Mouse (Mus musculus) ES-E14 (cell line): ENCODE measurements around the gene Egfl8. TPM values are rescaled to one million over a fixed set of nuclear protein-coding genes. Genes with fewer than 3 reads are reported as not detected.

Source experiments
- DNase-seq: peaks from one replicate; pipeline ENCODE4 v3.0.0-alpha.2; 2013; ENCODE audit warnings: low read depth, low spot score
- H3K27ac ChIP-seq: 2 replicates; pipeline ENCODE4 v1.5.1; 2012; ENCODE audit warnings: low read depth, mild to moderate bottlenecking, low read length, moderate library complexity, mixed read lengths; ENCODE audit not compliant: poor library complexity, insufficient read depth, severe bottlenecking
- H3K36me3 ChIP-seq: 2 replicates; pipeline ENCODE4 v1.6.1; 2012; ENCODE audit warnings: mild to moderate bottlenecking, low read length, moderate library complexity, mixed read lengths; ENCODE audit not compliant: control insufficient read depth, poor library complexity, insufficient read depth, severe bottlenecking
- H3K4me1 ChIP-seq, 2 experiments: fragments of 150-350 bp in 1 of 2; sonication (generic) in 1 of 2; 2 replicates each; pipeline ENCODE4 v1.6.1; 2012; ENCODE audit warnings: low read length in 2 of 2, mild to moderate bottlenecking in 1 of 2, mixed read lengths in 1 of 2; ENCODE audit not compliant: control insufficient read depth in 2 of 2, insufficient read depth in 2 of 2, poor library complexity in 1 of 2
- H3K4me3 ChIP-seq, 2 experiments: fragments of 150-350 bp in 1 of 2; sonication (generic) in 1 of 2; 2 replicates each; pipeline ENCODE4 v1.5.1; 2012; ENCODE audit warnings: low read length in 2 of 2, low read depth in 1 of 2, mild to moderate bottlenecking in 1 of 2, mixed read lengths in 1 of 2; ENCODE audit not compliant: insufficient read depth in 1 of 2, poor library complexity in 1 of 2, severe bottlenecking in 1 of 2
- H3K9ac ChIP-seq: 2 replicates; pipeline ENCODE4 v1.6.1; 2012; ENCODE audit warnings: low read depth, mild to moderate bottlenecking, low read length, mixed read lengths; ENCODE audit not compliant: poor library complexity, insufficient read depth, severe bottlenecking
- H3K9me3 ChIP-seq: fragments of 150-350 bp; sonication (generic); 2 replicates; pipeline ENCODE4 v1.6.1; 2012; ENCODE audit warnings: low read depth, mild to moderate bottlenecking, low read length; ENCODE audit not compliant: control insufficient read depth, insufficient read depth
- CHD2 ChIP-seq: IDR thresholded peaks from 2 replicates; pipeline ENCODE4 v1.6.1; 2014; ENCODE audit warnings: mild to moderate bottlenecking, low read depth, low read length, inconsistent platforms
- HCFC1 ChIP-seq: IDR thresholded peaks from 2 replicates; pipeline ENCODE4 v1.6.1; 2012; ENCODE audit warnings: low read length, inconsistent platforms, borderline replicate concordance; ENCODE audit not compliant: insufficient read depth
- MAFK ChIP-seq: IDR thresholded peaks from 2 replicates; pipeline ENCODE4 v1.6.1; 2014; ENCODE audit warnings: mild to moderate bottlenecking, low read depth, low read length, inconsistent platforms; ENCODE audit not compliant: insufficient read depth
- ZC3H11A ChIP-seq: IDR thresholded peaks from 2 replicates; pipeline ENCODE4 v1.6.1; 2012; ENCODE audit warnings: low read depth, mild to moderate bottlenecking, inconsistent platforms, low read length, borderline replicate concordance
- ZNF384 ChIP-seq: IDR thresholded peaks from 2 replicates; pipeline ENCODE4 v1.6.1; 2012; ENCODE audit warnings: low read depth, low read length, inconsistent platforms
- in situ Hi-C, 2 experiments: fragments of 600-800 bp; cut with MboI; formaldehyde crosslinking; loops; one replicate each; pipeline ENCODE4 v1.15.1; 2025; ENCODE audit warnings: low sequenced_read_pairs in 2 of 2, inconsistent platforms in 1 of 2; ENCODE audit not compliant: unreplicated experiment in 2 of 2
- total RNA-seq: library from RNA; depleted of rRNA; stranded (reverse); fragments of 300-350 nt; gene quantifications from 2 replicates; pipeline ENCODE4 v1.2.3, GENCODE M21; 2012; rRNA removed

The Egfl8 gene
- total RNA-seq, 1 experiment: 1.0 TPM

GRCm38 (mm10) chr17:34563354-34563753, 52.4 kb downstream of the Egfl8 start:
- H3K9ac ChIP-seq: peak overlapping the region; percentile 57
- in situ Hi-C loops: no loop called here

More at GRCm38 (mm10) chr17:34563354-34563753, 52.4 kb downstream of the Egfl8 start:
- H3K27ac ChIP-seq: peak overlapping the region; percentile 56; the same call in 1 of the 2 replicates
- H3K9me3 ChIP-seq: no peaks in the 10 kb centered on the region
- H3K36me3 ChIP-seq: peaks cover 2% of the 10 kb centered on the region; the same call in 1 of the 2 replicates
- no peak for TF ChIP-seq MAFK
- no peak for TF ChIP-seq ZC3H11A
- no peak for TF ChIP-seq HCFC1
- no peak for TF ChIP-seq CHD2
- TF ChIP-seq ZNF384: no peak
- no peak for DNase-seq
- H3K4me3 ChIP-seq: peak overlapping the region in 1 of 2 experiments; percentile 11; a peak in 1 of 4 replicates
- H3K4me1 ChIP-seq: peaks cover 16 to 32% of the 10 kb centered on the region in 2 experiments

Other genes starting within 250 kb of the Egfl8 start
- not detected in 2 replicates for gene Btnl1, start 238.8 kb downstream of the Egfl8 start, total RNA-seq
- gene BC051142, start 217.2 kb downstream of the Egfl8 start, total RNA-seq: not detected in 2 replicates
- not detected in 2 replicates for gene Btnl4, start 138.7 kb downstream of the Egfl8 start, total RNA-seq
- gene Btnl6, start 98.6 kb downstream of the Egfl8 start, total RNA-seq: not detected in 2 replicates
- 14.0 and 24.7 TPM in 2 replicates for gene Notch4, start 51.7 kb downstream of the Egfl8 start, total RNA-seq
- gene Gpsm3, start 26.2 kb downstream of the Egfl8 start, total RNA-seq: 4.9 and 5.8 TPM in 2 replicates
- 36.0 and 47.2 TPM in 2 replicates for gene Pbx2, start 24.7 kb downstream of the Egfl8 start, total RNA-seq
- 2.3 and 2.5 TPM in 2 replicates for gene Ager, start 18.1 kb downstream of the Egfl8 start, total RNA-seq
- 21.4 and 22.8 TPM in 2 replicates for gene Rnf5, start 12.3 kb downstream of the Egfl8 start, total RNA-seq
- 55.9 and 62.7 TPM in 2 replicates for gene Agpat1, start 11.7 kb downstream of the Egfl8 start, total RNA-seq
- 13.6 and 26.4 TPM in 2 replicates for gene Ppt2, start 12.5 kb upstream of the Egfl8 start, total RNA-seq
- 0.13 and 0.16 TPM in 2 replicates for gene Prrt1, start 13.6 kb upstream of the Egfl8 start, total RNA-seq
- gene Fkbpl, start 28.8 kb upstream of the Egfl8 start, total RNA-seq: 4.4 and 7.5 TPM in 2 replicates
- gene Atf6b, start 31.2 kb upstream of the Egfl8 start, total RNA-seq: 55.7 and 86.7 TPM in 2 replicates
- gene Tnxb, start 54.6 kb upstream of the Egfl8 start, total RNA-seq: 0.18 and 0.26 TPM in 2 replicates
- gene C4b, start 127.9 kb upstream of the Egfl8 start, total RNA-seq: 0.45 and 1.5 TPM in 2 replicates
- 0.27 and 0.32 TPM in 2 replicates for gene Cyp21a1, start 188.6 kb upstream of the Egfl8 start, total RNA-seq
- 29.1 and 32.6 TPM in 2 replicates for gene Stk19, start 221.0 kb upstream of the Egfl8 start, total RNA-seq
- 39.0 and 45.2 TPM in 2 replicates for gene Dxo, start 221.0 kb upstream of the Egfl8 start, total RNA-seq
- 40.5 and 66.0 TPM in 2 replicates for gene Skiv2l, start 234.2 kb upstream of the Egfl8 start, total RNA-seq
- 50.2 and 63.4 TPM in 2 replicates for gene Nelfe, start 234.4 kb upstream of the Egfl8 start, total RNA-seq
- 0.16 and 0.18 TPM in 2 replicates for gene Cfb, start 246.5 kb upstream of the Egfl8 start, total RNA-seq